Mouse (Mus musculus): ENCODE results near the gene Gm45337. TPM values are rescaled to one million over a fixed set of nuclear protein-coding genes. Genes with fewer than 3 reads are reported as not detected.
"Not testable (repeated sequence)": the region's sequence is repeated elsewhere in the genome, so short reads cannot be mapped to it uniquely, and the experiment has no call there.

Gm45337 gene
- polyA plus RNA-seq (2015; fragmentation: Nextera tagmentation; extraction: Ambion mirVana), result not detected in 2 replicates

DNA sequence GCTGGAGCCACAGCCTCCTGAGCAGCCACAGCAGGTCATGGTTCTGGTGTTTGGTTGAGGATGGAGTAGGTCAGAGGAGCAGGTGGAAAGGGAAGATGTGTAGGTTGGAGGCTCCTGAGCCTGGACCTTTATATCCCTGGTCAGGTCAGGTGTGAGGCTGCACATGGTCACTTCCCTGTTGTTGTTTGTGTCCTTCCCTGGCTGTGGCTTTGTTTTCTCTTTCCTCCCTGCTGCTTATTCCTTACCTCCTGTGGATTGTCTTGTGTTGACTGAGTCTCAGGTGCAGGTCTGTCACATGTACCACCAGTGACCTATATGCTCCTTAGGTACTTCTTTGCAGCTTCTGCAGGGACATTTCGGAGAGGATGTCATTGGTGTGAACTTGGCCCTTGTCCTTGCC is at the start of gene Gm45337:
Gene Gm45337, minus strand, starts transcription at position 101 of the 400 bp plus-strand sequence.
- DNase-seq (ENCODE audit: low spot score), result no peak
- H3K27ac ChIP-seq, result no peak within 1 kb of the TSS
- H3K36me3 ChIP-seq (ENCODE audit: insufficient read depth, low read length), result no peaks in the 10 kb centered on the region
- no peak within 1 kb of the TSS for H3K4me2 ChIP-seq (ENCODE audit: low read length)
- no peaks in the 10 kb centered on the region for H3K9me3 ChIP-seq (replicated peaks; ENCODE audit: low read length)
- no peak for ATAC-seq (replicated peaks; ENCODE audit: low FRiP score, low read depth)
- no peaks in the 10 kb centered on the region for H3K27me3 ChIP-seq (ENCODE audit: insufficient read depth, low read length)
- TF ChIP-seq CTCF (IDR thresholded peaks at IDR 0.05; ENCODE audit: low read depth), result no peak
- WGBS, result 89% methylated on average over 1 of the region's 1 CpGs
- no peak within 1 kb of the TSS for H3K4me3 ChIP-seq (replicated peaks; ENCODE audit: low read depth, low read length)
- H3K4me1 ChIP-seq (replicated peaks; ENCODE audit: insufficient read depth, low read length), result no peaks in the 10 kb centered on the region
- no peak within 1 kb of the TSS for H3K9ac ChIP-seq (ENCODE audit: low read depth, low read length)

DNA sequence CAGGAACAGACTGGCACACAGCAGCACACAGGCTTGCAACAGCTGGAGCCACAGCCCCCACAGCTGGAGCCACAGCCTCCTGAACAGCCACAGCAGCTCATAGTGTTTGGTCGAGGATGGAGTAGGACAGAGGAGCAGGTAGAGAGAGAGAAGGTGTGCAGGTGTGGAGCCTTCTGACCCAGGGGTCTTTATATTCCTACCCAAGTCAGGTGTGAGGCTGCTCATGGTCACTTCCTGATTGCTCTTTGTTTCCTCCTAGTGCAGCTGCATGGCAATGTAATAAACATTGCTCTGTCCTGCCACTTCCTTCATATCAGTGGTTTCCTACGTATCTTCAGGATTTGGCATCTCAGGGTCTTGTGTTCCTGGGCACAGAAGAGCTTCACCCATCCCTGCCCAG is 45.9 kb upstream of the Gm45337 start, which contains the start of gene Gm10153:
Gene Gm10153, minus strand, starts transcription at position 101 of the 400 bp plus-strand sequence.
- H3K36me3 ChIP-seq (ENCODE audit: insufficient read depth, low read length), result no peaks in the 10 kb centered on the region
- no peak for ATAC-seq (replicated peaks; ENCODE audit: low FRiP score, low read depth)
- no peak within 1 kb of the TSS for H3K27ac ChIP-seq
- no peak within 1 kb of the TSS for H3K9ac ChIP-seq (ENCODE audit: low read depth, low read length)
- 36% methylated on average over 2 of the region's 2 CpGs for WGBS
- no peaks in the 10 kb centered on the region for H3K4me1 ChIP-seq (replicated peaks; ENCODE audit: insufficient read depth, low read length)
- H3K4me2 ChIP-seq (ENCODE audit: low read length), result no peak within 1 kb of the TSS
- DNase-seq (ENCODE audit: low spot score), result no peak
- no peaks in the 10 kb centered on the region for H3K9me3 ChIP-seq (replicated peaks; ENCODE audit: low read length)
- H3K4me3 ChIP-seq (replicated peaks; ENCODE audit: low read depth, low read length), result no peak within 1 kb of the TSS
- TF ChIP-seq CTCF (IDR thresholded peaks at IDR 0.05; ENCODE audit: low read depth), result no peak
- no peaks in the 10 kb centered on the region for H3K27me3 ChIP-seq (ENCODE audit: insufficient read depth, low read length)

DNA sequence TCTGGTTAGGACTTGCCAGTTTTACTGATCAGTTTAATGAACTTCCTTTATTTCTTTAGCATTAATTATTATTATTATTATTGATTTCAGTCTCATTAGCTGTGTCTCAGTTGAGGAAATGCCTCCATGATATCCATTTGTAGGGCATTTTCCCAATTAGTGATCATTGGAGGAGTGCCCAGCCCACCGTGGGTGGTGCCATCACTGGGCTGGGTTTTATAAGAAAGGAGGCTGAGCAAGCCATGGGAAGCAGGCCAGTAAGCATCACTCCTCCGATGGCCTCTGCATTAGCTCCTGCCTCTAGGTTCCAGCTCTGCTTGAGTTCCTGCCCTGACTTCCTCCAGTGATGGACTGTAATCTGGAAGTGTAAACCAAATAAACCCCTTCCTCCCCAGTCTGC is 43.7 kb upstream of the Gm45337 start:
- H3K4me2 ChIP-seq (ENCODE audit: low read length), result no peak overlapping the region
- H3K9ac ChIP-seq (ENCODE audit: low read depth, low read length), result no peak overlapping the region
- no peak for ATAC-seq (replicated peaks; ENCODE audit: low FRiP score, low read depth)
- DNase-seq (ENCODE audit: low spot score), result no peak
- H3K9me3 ChIP-seq (replicated peaks; ENCODE audit: low read length), result no peaks in the 10 kb centered on the region
- no peak overlapping the region for H3K27ac ChIP-seq
- H3K4me3 ChIP-seq (replicated peaks; ENCODE audit: low read depth, low read length), result no peak overlapping the region
- no peaks in the 10 kb centered on the region for H3K27me3 ChIP-seq (ENCODE audit: insufficient read depth, low read length)
- H3K36me3 ChIP-seq (ENCODE audit: insufficient read depth, low read length), result no peaks in the 10 kb centered on the region
- no peaks in the 10 kb centered on the region for H3K4me1 ChIP-seq (replicated peaks; ENCODE audit: insufficient read depth, low read length)
- 67% methylated on average over 2 of the region's 2 CpGs for WGBS
- no peak for TF ChIP-seq CTCF (IDR thresholded peaks at IDR 0.05; ENCODE audit: low read depth)

DNA sequence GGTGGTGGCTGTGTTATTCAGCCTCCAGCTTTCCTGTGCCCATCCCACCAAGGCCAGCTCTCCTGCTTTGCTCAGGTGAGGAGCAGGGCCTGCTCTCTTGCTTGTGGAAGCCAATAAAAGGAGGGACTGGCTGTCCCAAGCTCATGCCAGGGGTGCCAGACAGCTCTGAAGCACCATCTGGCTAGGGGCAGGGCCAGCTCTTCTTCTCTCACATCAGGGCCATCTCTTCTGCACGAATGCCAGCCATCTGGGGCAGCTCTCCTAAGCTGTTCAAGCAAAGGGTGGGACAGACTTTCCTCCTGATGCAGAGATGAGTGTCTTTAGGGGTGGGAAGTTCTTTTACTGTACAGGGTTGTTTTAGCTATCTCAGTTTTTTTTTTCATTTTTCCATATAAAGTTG is 36.6 kb upstream of the Gm45337 start:
- no peaks in the 10 kb centered on the region for H3K36me3 ChIP-seq (ENCODE audit: insufficient read depth, low read length)
- H3K9ac ChIP-seq (ENCODE audit: low read depth, low read length), result no peak overlapping the region
- 55% methylated on average over 1 of the region's 1 CpGs for WGBS
- no peaks in the 10 kb centered on the region for H3K4me1 ChIP-seq (replicated peaks; ENCODE audit: insufficient read depth, low read length)
- H3K4me3 ChIP-seq (replicated peaks; ENCODE audit: low read depth, low read length), result no peak overlapping the region
- H3K27me3 ChIP-seq (ENCODE audit: insufficient read depth, low read length), result no peaks in the 10 kb centered on the region
- no peak overlapping the region for H3K27ac ChIP-seq
- TF ChIP-seq CTCF (IDR thresholded peaks at IDR 0.05; ENCODE audit: low read depth), result no peak
- ATAC-seq (replicated peaks; ENCODE audit: low FRiP score, low read depth) (no peak), DNase-seq (ENCODE audit: low spot score) (no peak)
- no peaks in the 10 kb centered on the region for H3K9me3 ChIP-seq (replicated peaks; ENCODE audit: low read length)
- H3K4me2 ChIP-seq (ENCODE audit: low read length), result no peak overlapping the region

DNA sequence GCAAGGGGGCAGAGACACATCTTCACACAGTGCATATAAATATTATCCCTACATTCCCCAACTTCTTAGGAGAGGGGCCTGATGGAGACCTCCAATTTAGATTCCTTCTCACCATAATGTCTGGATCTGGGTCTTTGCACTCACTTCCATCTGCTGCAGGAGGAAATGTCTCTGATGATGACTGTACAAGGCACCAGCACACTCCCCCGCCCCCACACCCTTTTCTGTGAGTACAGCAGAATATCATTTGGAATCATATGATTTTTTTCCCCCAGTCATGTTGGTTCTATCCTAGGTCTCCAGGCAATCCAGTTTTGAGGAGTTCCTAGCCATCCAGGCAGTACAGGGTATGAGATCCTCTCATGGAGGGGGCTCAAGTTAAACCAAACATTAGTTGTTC is 34.3 kb upstream of the Gm45337 start:
- Histone ChIP-seq H3K27ac (no peak overlapping the region), H3K9ac (ENCODE audit: low read depth, low read length) (no peak overlapping the region), H3K36me3 (ENCODE audit: insufficient read depth, low read length) (no peaks in the 10 kb centered on the region), H3K4me3 (replicated peaks; ENCODE audit: low read depth, low read length) (no peak overlapping the region), H3K9me3 (replicated peaks; ENCODE audit: low read length) (no peaks in the 10 kb centered on the region), H3K4me1 (replicated peaks; ENCODE audit: insufficient read depth, low read length) (no peaks in the 10 kb centered on the region), H3K4me2 (ENCODE audit: low read length) (no peak overlapping the region), H3K27me3 (ENCODE audit: insufficient read depth, low read length) (no peaks in the 10 kb centered on the region)
- DNase-seq (ENCODE audit: low spot score) (no peak), ATAC-seq (replicated peaks; ENCODE audit: low FRiP score, low read depth) (no peak)
- WGBS, result 93% methylated on average over 1 of the region's 1 CpGs
- no peak for TF ChIP-seq CTCF (IDR thresholded peaks at IDR 0.05; ENCODE audit: low read depth)

DNA sequence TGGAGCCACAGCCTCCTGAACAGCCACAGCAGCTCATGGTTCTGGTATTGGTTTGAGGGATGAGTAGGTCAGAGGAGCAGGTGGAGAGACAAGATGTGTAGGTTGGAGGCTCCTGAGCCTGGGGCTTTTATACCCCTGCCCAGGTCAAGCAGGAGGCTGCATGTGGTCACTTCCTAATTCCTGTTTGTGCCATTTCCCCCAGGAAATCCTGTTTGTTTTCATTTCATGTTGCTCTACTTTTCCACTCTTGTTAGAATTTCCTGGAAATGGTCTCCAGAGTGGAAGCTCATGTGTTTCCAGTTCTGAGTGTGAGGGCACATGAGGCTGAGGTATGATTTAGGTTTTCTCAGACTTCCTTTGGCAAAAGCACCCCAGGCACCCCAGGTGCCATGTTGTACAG is 31.5 kb upstream of the Gm45337 start, which contains the start of gene Krtap5-2:
Gene Krtap5-2, minus strand, starts transcription at position 101 of the 400 bp plus-strand sequence.
- not testable (repeated sequence) for H3K36me3 ChIP-seq (ENCODE audit: insufficient read depth, low read length); H3K27ac ChIP-seq; DNase-seq (ENCODE audit: low spot score); H3K4me3 ChIP-seq (replicated peaks; ENCODE audit: low read depth, low read length); ATAC-seq (replicated peaks; ENCODE audit: low FRiP score, low read depth); H3K9me3 ChIP-seq (replicated peaks; ENCODE audit: low read length); H3K4me2 ChIP-seq (ENCODE audit: low read length); H3K27me3 ChIP-seq (ENCODE audit: insufficient read depth, low read length); H3K9ac ChIP-seq (ENCODE audit: low read depth, low read length); H3K4me1 ChIP-seq (replicated peaks; ENCODE audit: insufficient read depth, low read length)

DNA sequence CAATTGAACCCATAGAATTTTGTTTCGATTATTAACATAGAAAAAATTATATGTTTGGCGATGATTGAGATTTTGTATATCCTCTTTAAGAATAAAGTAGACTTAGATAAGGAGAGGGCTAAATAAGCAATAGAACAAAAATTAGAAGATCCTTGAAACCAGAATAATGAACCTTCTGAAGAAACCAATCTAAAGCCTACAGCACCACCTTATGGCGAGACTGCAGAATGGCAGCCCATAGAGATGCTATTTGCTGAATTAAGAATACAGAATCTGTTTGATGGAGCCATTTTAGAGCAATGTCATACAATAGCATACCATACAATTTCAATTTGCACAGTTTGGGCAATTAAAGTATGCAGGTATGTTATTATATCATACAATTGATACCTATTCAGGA is 25.4 kb upstream of the Gm45337 start:
- Histone ChIP-seq H3K4me1 (replicated peaks; ENCODE audit: insufficient read depth, low read length) (no peaks in the 10 kb centered on the region), H3K9me3 (replicated peaks; ENCODE audit: low read length) (no peaks in the 10 kb centered on the region), H3K36me3 (ENCODE audit: insufficient read depth, low read length) (no peaks in the 10 kb centered on the region), H3K27me3 (ENCODE audit: insufficient read depth, low read length) (no peaks in the 10 kb centered on the region), H3K27ac (no peak overlapping the region), H3K9ac (ENCODE audit: low read depth, low read length) (no peak overlapping the region), H3K4me3 (replicated peaks; ENCODE audit: low read depth, low read length) (no peak overlapping the region), H3K4me2 (ENCODE audit: low read length) (no peak overlapping the region)
- peak; percentile 51 for DNase-seq (ENCODE audit: low spot score)
- no peak for ATAC-seq (replicated peaks; ENCODE audit: low FRiP score, low read depth)
- 48% methylated on average over 3 of the region's 3 CpGs for WGBS
- TF ChIP-seq CTCF (IDR thresholded peaks at IDR 0.05; ENCODE audit: low read depth), result peak; percentile 75

DNA sequence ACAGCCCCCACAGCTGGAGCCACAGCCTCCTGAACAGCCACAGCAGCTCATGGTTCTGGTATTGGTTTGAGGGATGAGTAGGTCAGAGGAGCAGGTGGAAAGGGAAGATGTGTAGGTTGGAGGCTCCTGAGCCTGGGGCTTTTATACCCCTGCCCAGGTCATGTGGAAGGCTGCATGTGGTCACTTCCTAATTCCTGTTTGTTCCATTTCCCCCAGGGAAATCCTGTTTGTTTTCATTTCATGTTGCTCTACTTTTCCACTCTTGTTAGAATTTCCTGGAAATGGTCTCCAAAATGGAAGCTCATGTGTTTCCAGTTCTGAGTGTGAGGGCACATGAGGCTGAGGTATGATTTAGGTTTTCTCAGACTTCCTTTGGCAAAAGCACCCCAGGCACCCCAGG is 21.2 kb upstream of the Gm45337 start, which contains the start of gene Gm4553:
Gene Gm4553, minus strand, starts transcription at position 101 of the 400 bp plus-strand sequence.
- H3K36me3 ChIP-seq (ENCODE audit: insufficient read depth, low read length); H3K27me3 ChIP-seq (ENCODE audit: insufficient read depth, low read length); ATAC-seq (replicated peaks; ENCODE audit: low FRiP score, low read depth); H3K9ac ChIP-seq (ENCODE audit: low read depth, low read length); DNase-seq (ENCODE audit: low spot score); H3K4me1 ChIP-seq (replicated peaks; ENCODE audit: insufficient read depth, low read length); H3K4me2 ChIP-seq (ENCODE audit: low read length); H3K4me3 ChIP-seq (replicated peaks; ENCODE audit: low read depth, low read length); H3K9me3 ChIP-seq (replicated peaks; ENCODE audit: low read length); H3K27ac ChIP-seq: not testable (repeated sequence)
